ENCODE assay signal across 19 mouse cellular contexts in the genomic region with DNA sequence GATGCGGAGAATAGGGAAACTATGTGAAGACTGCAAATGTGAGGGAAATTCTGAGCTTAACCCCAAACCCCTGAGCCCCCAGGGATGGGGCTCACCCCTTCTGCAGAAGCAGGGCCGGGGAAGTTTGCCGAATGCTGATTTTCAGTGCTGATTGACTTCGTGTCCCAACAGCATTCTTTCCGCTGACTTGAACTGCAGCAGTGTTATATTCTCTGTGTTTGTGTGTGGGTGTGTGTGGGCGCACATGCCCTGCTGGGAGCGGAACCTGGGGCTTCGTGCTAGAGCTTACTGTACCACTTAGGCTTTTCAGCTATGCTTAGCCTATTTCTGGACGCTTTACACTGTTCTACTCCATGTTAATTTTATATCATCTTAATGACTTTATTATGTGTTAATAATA. TPM values are rescaled to one million over a fixed set of nuclear protein-coding genes. Genes with fewer than 3 reads are reported as not detected.
DNase-seq lines count a peak whose midpoint lies in the region; ATAC-seq and TF ChIP-seq lines count a peak whose summit lies in the region.
"Had no signal": no experiment of that assay in that cellular context is flagged by ENCODE, and none has a peak within 500 bp of the region (broad histone marks: within the 10 kb centered on the region; RNA-seq: fewer than 3 reads in every experiment).

No protein-coding gene starts in this region.

- H3K9me3 ChIP-seq in forebrain, embryonic 15.5 days, result no peaks in the 10 kb centered on the region
- H3K9me3 ChIP-seq: G1E; intestine, embryonic 15.5 days; midbrain, embryonic 10.5 days had no signal

- DNase-seq in layer of hippocampus, adult 18-20 months (ENCODE audit: low spot score in 2 of 2), result peak; percentile 28 to 83
- no peak for DNase-seq in layer of hippocampus, postnatal 10 days (ENCODE audit: low spot score in 2 of 2)
- DNase-seq in right cerebral cortex, adult 18-20 months, result peak; percentile 83
- DNase-seq in right cerebral cortex, postnatal 14 days, result no peak
- no peak for DNase-seq in gastrocnemius, adult 2 months
- DNase-seq: cerebellum, adult 9-10 months had no signal

- H3K27ac ChIP-seq in forebrain, embryonic 15.5 days (replicated peaks), result peak overlapping the region; percentile 54; the same call in 1 of the 2 replicates
- H3K27ac ChIP-seq in olfactory bulb, adult 2 months (ENCODE audit: insufficient read depth, low read depth, low read length), result 0 out of 2 replicates have a peak overlapping the region, but pooled peaks have one; percentile 23
- H3K27ac ChIP-seq in gastrocnemius, adult 2 months, result no peak overlapping the region
- H3K27ac ChIP-seq: intestine, embryonic 15.5 days; midbrain, embryonic 10.5 days had no signal

- TF ChIP-seq POLR2A in olfactory bulb, adult 2 months (IDR thresholded peaks at IDR 0.05; ENCODE audit: insufficient read depth, low read depth, low read length), result no peak

- no peak overlapping the region for H3K4me3 ChIP-seq in forebrain, embryonic 15.5 days
- no peak overlapping the region for H3K4me3 ChIP-seq in olfactory bulb, adult 2 months (ENCODE audit: insufficient read depth, low read depth, low read length)
- H3K4me3 ChIP-seq in gastrocnemius, adult 2 months, result no peak overlapping the region
- H3K4me3 ChIP-seq: intestine, embryonic 15.5 days; midbrain, embryonic 10.5 days had no signal

- H3K27me3 ChIP-seq in forebrain, embryonic 15.5 days, result no peaks in the 10 kb centered on the region
- H3K27me3 ChIP-seq: intestine, embryonic 15.5 days had no signal

- WGBS in forebrain, embryonic 15.5 days, result 91% methylated on average over 9 of the region's 9 CpGs
- 31% methylated on average over 9 of the region's 9 CpGs for WGBS in olfactory bulb, adult 2 months

- intact Hi-C loops in gastrocnemius, adult 2 months (cut with DNase I), result no loop called here

- H3K36me3 ChIP-seq in forebrain, embryonic 15.5 days, result peaks cover 22% of the 10 kb centered on the region

- H3K4me2 ChIP-seq in forebrain, embryonic 15.5 days (replicated peaks), result no peak overlapping the region
- H3K4me2 ChIP-seq: intestine, embryonic 15.5 days had no signal

- no peak for TF ChIP-seq CTCF in olfactory bulb, adult 2 months (IDR thresholded peaks at IDR 0.05; ENCODE audit: insufficient read depth, low read depth, low read length)
- no peak for TF ChIP-seq CTCF in gastrocnemius, adult 2 months (IDR thresholded peaks at IDR 0.05)

- H3K4me1 ChIP-seq in forebrain, embryonic 15.5 days, result peaks cover 10% of the 10 kb centered on the region
- peaks cover 16% of the 10 kb centered on the region for H3K4me1 ChIP-seq in olfactory bulb, adult 2 months (ENCODE audit: control insufficient read depth, insufficient read depth, low read length)
- H3K4me1 ChIP-seq: intestine, embryonic 15.5 days; midbrain, embryonic 10.5 days had no signal

- no peak for ATAC-seq in forebrain, embryonic 15.5 days (replicated peaks)

- no peak overlapping the region for H3K9ac ChIP-seq in forebrain, embryonic 15.5 days (replicated peaks)
- H3K9ac ChIP-seq: intestine, embryonic 15.5 days had no signal

RNA-seq across cellular contexts. Expression of gene Wdr66, which starts 15.5 kb away (rescaled TPM):
- total RNA-seq in layer of hippocampus, adult 18-20 months (2021), result 1 to 10 TPM; 4.6 to 6.0 TPM
- total RNA-seq in layer of hippocampus, postnatal 10 days (2021), result 1 to 10 TPM; 5.4 to 7.3 TPM
- 2.7 TPM in 2 replicates for polyA plus RNA-seq in forebrain, embryonic 15.5 days (2015; fragmentation: Nextera tagmentation; extraction: Ambion mirVana)
- not detected in 2 replicates for polyA plus RNA-seq in olfactory bulb, adult 2 months (2012; ENCODE audit: insufficient read depth, insufficient read length, low replicate concordance, missing spikeins)
- 1 to 10 TPM in 1 of 2 experiments, under 1 TPM in 1; 0.56 to 1.5 TPM for total RNA-seq in gastrocnemius, adult 2 months (2021)
- polyA plus RNA-seq: G1E had no signal

RNA-seq across cellular contexts. Expression of gene Hpd, which starts 53.9 kb away (rescaled TPM):
- total RNA-seq in layer of hippocampus, adult 18-20 months (2021), result not detected
- total RNA-seq in layer of hippocampus, postnatal 10 days (2021), result under 1 TPM in 1 of 2 experiments, not detected in 1; 0.55 TPM
- not detected in 2 replicates for polyA plus RNA-seq in forebrain, embryonic 15.5 days (2015; fragmentation: Nextera tagmentation; extraction: Ambion mirVana)
- polyA plus RNA-seq in olfactory bulb, adult 2 months (2012; ENCODE audit: insufficient read depth, insufficient read length, low replicate concordance, missing spikeins), result not detected in 2 replicates
- total RNA-seq in gastrocnemius, adult 2 months (2021), result not detected
- total RNA-seq: G1E; gastrocnemius, postnatal 14 days; heart, adult 8-10 months; layer of hippocampus, adult 8-10 months had no signal
- polyA plus RNA-seq: cortical plate, adult 2 months; embryonic facial prominence, embryonic 14.5 days; G1E; hindbrain, embryonic 11.5 days; midbrain, embryonic 10.5 days; neural tube, embryonic 11.5 days; thymus, postnatal 0 days had no signal

Comparison
In these comparisons a context has a peak if more than half of its experiments do, and no peak if none do; other contexts are left out.
1. DNase-seq: peak in layer of hippocampus, adult 18-20 months (2 of 2) and right cerebral cortex, adult 18-20 months (single experiment); none in layer of hippocampus, postnatal 10 days (0 of 2), right cerebral cortex, postnatal 14 days (single experiment) and gastrocnemius, adult 2 months (single experiment).